Mouse (Mus musculus) lung, adult 2 months (tissue): Measurements from ENCODE around the gene 4931422A03Rik. TPM values are rescaled to one million over a fixed set of nuclear protein-coding genes. Genes with fewer than 3 reads are reported as not detected.
A peak's percentile ranks its signal among the peaks of the same experiment; 100 is the strongest.

ENCODE experiments used
- DNase-seq: peaks from one replicate; pipeline ENCODE4 v3.0.0; 2022
- H3K4me1 ChIP-seq: fragments of 200-500 bp; 2 replicates; pipeline ENCODE4 v1.6.1; 2011; ENCODE audit warnings: low read length; ENCODE audit not compliant: control insufficient read depth, insufficient read depth
- H3K4me3 ChIP-seq: fragments of 200-500 bp; replicated peaks from 2 replicates; pipeline ENCODE3; 2011; ENCODE audit warnings: low read depth, mild to moderate bottlenecking, control low read depth, low read length; ENCODE audit errors: extremely low read depth
- CTCF ChIP-seq: fragments of 200-500 bp; IDR thresholded peaks from 2 replicates; pipeline ENCODE4 v1.5.1; 2011; ENCODE audit warnings: mild to moderate bottlenecking, low read length, control low read depth; ENCODE audit not compliant: insufficient read depth
- POLR2A ChIP-seq: fragments of 200-500 bp; IDR thresholded peaks from 2 replicates; pipeline ENCODE4 v1.6.1; 2011; ENCODE audit warnings: low read depth, mild to moderate bottlenecking, control low read depth, low read length, borderline replicate concordance; ENCODE audit errors: extremely low read depth
- WGBS: fragments of 180-500 bp; shearing (Covaris S2); methylation state at CpG from one replicate; pipeline ENCODE4 v1.1.7; 2018; 5-methylcytosine and 5-hydroxymethylcytosine counted together
- polyA plus RNA-seq: library from polyadenylated mRNA; depleted of rRNA; stranded (reverse); fragments of >200 nt; gene quantifications from 2 replicates; pipeline ENCODE4 v1.2.3, GENCODE M21; 2012

The 4931422A03Rik gene
- polyA plus RNA-seq, 1 experiment = not detected

- DNase-seq = no peak
- H3K4me1 ChIP-seq = peaks cover 7% of the 10 kb centered on the region
- no peak overlapping the region for H3K4me3 ChIP-seq
- WGBS = 53% methylated on average over 1 of the region's 1 CpGs
- no peak for TF ChIP-seq CTCF
- no peak for TF ChIP-seq POLR2A
Observed at GRCm38 (mm10) chr2:104044479-104045080, 16.4 kb upstream of the 4931422A03Rik start.

GRCm38 (mm10) chr2:104043624-104044478, 15.7 kb upstream of the 4931422A03Rik start:
- DNase-seq = no peak
- Histone ChIP-seq H3K4me1 (peaks cover 7% of the 10 kb centered on the region), H3K4me3 (no peak overlapping the region)
- 39% methylated on average over 5 of the region's 5 CpGs for WGBS
- no peak for TF ChIP-seq POLR2A
- TF ChIP-seq CTCF = no peak

- 83% methylated on average over 15 of the region's 15 CpGs for whole genome bisulfite sequencing
- H3K4me1 ChIP-seq = peaks cover 7% of the 10 kb centered on the region
- DNase-seq = no peak
- H3K4me3 ChIP-seq = no peak overlapping the region
- TF ChIP-seq POLR2A (no peak), CTCF (no peak)
Observed at GRCm38 (mm10) chr2:104042766-104043165, 14.6 kb upstream of the 4931422A03Rik start.

- no peak for DNase-seq
- 36% methylated on average over 5 of the region's 5 CpGs for WGBS
Observed at GRCm38 (mm10) chr2:104041632-104042031, 13.5 kb upstream of the 4931422A03Rik start.

GRCm38 (mm10) chr2:104038236-104038635, 10.1 kb upstream of the 4931422A03Rik start:
- TF ChIP-seq CTCF (no peak), POLR2A (no peak)
- H3K4me3 ChIP-seq = no peak overlapping the region
- 84% methylated on average over 2 of the region's 2 CpGs for WGBS
- DNase-seq = no peak
- H3K4me1 ChIP-seq = peaks cover 4% of the 10 kb centered on the region; the same call in 1 of the 2 replicates

More at GRCm38 (mm10) chr2:104041632-104042031, 13.5 kb upstream of the 4931422A03Rik start:
- Histone ChIP-seq H3K4me3 (no peak overlapping the region), H3K4me1 (peaks cover 7% of the 10 kb centered on the region)
- TF ChIP-seq CTCF = no peak
- no peak for TF ChIP-seq POLR2A

DNA sequence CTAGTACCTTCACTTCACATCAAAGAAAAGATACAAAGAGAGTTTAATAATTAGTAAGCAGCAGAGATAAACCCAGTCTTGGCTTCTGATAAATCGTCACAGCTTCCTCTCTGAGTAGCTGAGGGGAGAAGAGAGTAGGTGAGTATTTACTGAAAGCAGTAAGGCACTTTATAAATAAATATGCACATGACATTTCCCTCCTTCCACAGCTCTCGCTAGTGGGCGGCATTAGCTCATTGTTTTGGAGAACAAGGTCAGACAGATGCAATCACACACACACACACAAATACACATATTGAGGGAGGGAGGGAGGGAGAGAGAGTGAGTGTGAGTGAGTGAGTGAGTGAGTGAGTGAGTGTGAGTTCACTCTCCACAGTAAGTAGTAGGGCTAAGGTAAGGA, 8.2 kb upstream of the 4931422A03Rik start:
- no peak for TF ChIP-seq POLR2A
- TF ChIP-seq CTCF = no peak
- 30% methylated on average over 3 of the region's 3 CpGs for WGBS

DNA sequence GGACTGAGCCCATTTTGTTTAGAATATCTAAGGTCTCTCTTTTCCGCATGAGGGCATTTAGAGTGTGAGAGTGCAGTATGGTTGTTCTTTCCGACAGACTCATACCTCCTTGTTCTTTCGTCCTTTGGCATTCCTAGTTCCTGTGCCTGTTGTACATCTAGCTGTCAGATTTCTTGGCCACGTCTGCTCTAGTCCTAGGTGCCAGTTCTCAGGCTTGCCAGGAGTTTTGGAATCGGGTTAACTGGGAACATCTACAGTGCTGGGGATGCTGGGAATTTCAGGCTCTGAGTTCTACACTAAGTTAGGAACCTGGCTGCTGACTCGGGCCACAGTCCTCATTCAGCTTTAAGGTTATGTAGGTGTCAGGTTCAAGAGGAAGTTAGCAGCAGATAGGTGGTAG, 7.4 kb upstream of the 4931422A03Rik start:
- H3K4me1 ChIP-seq = no peaks in the 10 kb centered on the region
- no peak for TF ChIP-seq POLR2A
- TF ChIP-seq CTCF = no peak
- 79% methylated on average over 6 of the region's 6 CpGs for WGBS
- DNase-seq = no peak
- H3K4me3 ChIP-seq = no peak overlapping the region

More for the DNA sequence above, 8.2 kb upstream of the 4931422A03Rik start:
- no peak for DNase-seq
- H3K4me3 ChIP-seq = no peak overlapping the region
- peaks cover under 1% of the 10 kb centered on the region; the same call in 1 of the 2 replicates for H3K4me1 ChIP-seq

- no peak overlapping the region for H3K4me3 ChIP-seq
- TF ChIP-seq POLR2A (no peak), CTCF (peak; percentile 65)
- WGBS = 37% methylated on average over 3 of the region's 3 CpGs
- DNase-seq = peak; percentile 38
- no peaks in the 10 kb centered on the region for H3K4me1 ChIP-seq
Observed at GRCm38 (mm10) chr2:104034832-104035472, 6.8 kb upstream of the 4931422A03Rik start.

DNA sequence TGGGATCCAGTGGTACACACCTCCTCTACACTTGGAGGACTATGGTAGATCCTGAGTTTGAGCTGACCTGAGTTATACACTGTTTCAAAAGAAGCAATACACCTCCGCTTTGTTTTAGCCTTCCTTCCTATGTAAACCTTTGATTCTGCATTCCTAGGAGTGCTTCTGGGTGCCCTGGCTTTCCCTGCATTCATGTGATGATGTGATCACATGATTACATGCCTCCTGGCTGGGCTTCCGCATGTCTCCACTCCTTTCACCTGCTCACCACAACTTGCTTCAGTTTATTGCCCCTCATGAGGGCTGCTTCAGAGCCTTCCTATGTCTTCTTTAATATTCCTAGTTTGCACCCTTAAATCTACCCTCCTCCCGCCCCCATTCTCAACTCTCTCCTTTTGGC, 3.9 kb upstream of the 4931422A03Rik start:
- Histone ChIP-seq H3K4me3 (no peak overlapping the region), H3K4me1 (peaks cover 6% of the 10 kb centered on the region; the same call in 1 of the 2 replicates)
- no peak for TF ChIP-seq POLR2A
- no peak for TF ChIP-seq CTCF
- WGBS = 76% methylated on average over 3 of the region's 3 CpGs
- DNase-seq = no peak
